Mouse (Mus musculus) erythroblast, embryonic 14.5 days (primary cell): Measurements from ENCODE around the gene Adrb1. TPM values are rescaled to one million over a fixed set of nuclear protein-coding genes. Genes with fewer than 3 reads are reported as not detected.

Experiments
- H3K27me3 ChIP-seq: 2 replicates; pipeline ENCODE4 v1.6.1; 2012; ENCODE audit warnings: inconsistent platforms; ENCODE audit not compliant: control insufficient read depth
- H3K36me3 ChIP-seq: 2 replicates; pipeline ENCODE4 v1.6.1; 2012; ENCODE audit warnings: mild to moderate bottlenecking, inconsistent platforms; ENCODE audit not compliant: control insufficient read depth
- H3K4me1 ChIP-seq: 2 replicates; pipeline ENCODE4 v1.6.1; 2012; ENCODE audit warnings: inconsistent platforms; ENCODE audit not compliant: control insufficient read depth
- H3K4me3 ChIP-seq: replicated peaks from 2 replicates; pipeline ENCODE3; 2012; ENCODE audit warnings: moderate library complexity, mild to moderate bottlenecking, inconsistent platforms
- H3K9me3 ChIP-seq: 2 replicates; pipeline ENCODE4 v1.6.1; 2012; ENCODE audit warnings: low read length, inconsistent platforms, mixed read lengths; ENCODE audit not compliant: control insufficient read depth
- GATA1 ChIP-seq: IDR thresholded peaks from 2 replicates; pipeline ENCODE4 v1.6.1; 2012; ENCODE audit warnings: low read length, inconsistent platforms, mixed read lengths
- TAL1 ChIP-seq: IDR thresholded peaks from 3 replicates; pipeline ENCODE4 v1.6.1; 2012; ENCODE audit warnings: low read length, inconsistent platforms, mixed read lengths
- polyA plus RNA-seq: library from polyadenylated mRNA; stranded (reverse); fragments of >175 nt; gene quantifications from 2 replicates; pipeline ENCODE4 v1.2.3, GENCODE M21; 2012

Gene Adrb1
- polyA plus RNA-seq, result 0.02 and 0.06 TPM in 2 replicates

- Histone ChIP-seq H3K9me3 (peaks cover 6% of the 10 kb centered on the region; the same call in 1 of the 2 replicates), H3K4me3 (peak within 1 kb of the TSS; percentile 26), H3K27me3 (peaks cover 80% of the 10 kb centered on the region), H3K4me1 (no peaks in the 10 kb centered on the region), H3K36me3 (no peaks in the 10 kb centered on the region)
- TF ChIP-seq TAL1 (no peak), GATA1 (no peak)
These were observed at the start of gene Adrb1 for GRCm38 (mm10) chr19:56721387-56722211. TSS of gene Adrb1 (plus strand) at chr19:56722199.

DNA sequence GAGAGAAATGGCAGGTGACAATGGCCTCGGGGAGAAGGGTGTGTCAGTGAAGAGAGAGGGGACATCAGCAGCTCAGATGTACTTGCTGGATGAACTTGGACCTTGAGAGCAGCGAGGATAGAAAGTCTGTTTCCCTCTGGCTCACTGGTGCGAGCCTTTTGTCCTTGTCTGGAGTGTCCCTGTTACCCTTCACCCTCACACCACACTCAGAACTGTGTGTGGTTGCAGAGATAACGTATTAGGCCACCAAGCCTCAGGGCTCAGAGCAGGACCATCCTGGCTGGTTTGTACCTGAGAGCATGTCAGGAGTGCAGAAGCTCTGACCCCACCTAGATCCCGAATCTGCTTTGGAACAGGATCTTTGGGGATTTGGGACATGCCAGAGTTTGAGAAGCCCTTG, 46.3 kb upstream of the Adrb1 start:
- H3K36me3 ChIP-seq, result no peaks in the 10 kb centered on the region
- H3K27me3 ChIP-seq, result no peaks in the 10 kb centered on the region
- no peak overlapping the region for H3K4me3 ChIP-seq
- H3K4me1 ChIP-seq, result no peaks in the 10 kb centered on the region
- no peak for TF ChIP-seq TAL1
- TF ChIP-seq GATA1, result no peak
- no peaks in the 10 kb centered on the region for H3K9me3 ChIP-seq

GRCm38 (mm10) chr19:56676506-56676905, 45.5 kb upstream of the Adrb1 start:
- H3K4me1 ChIP-seq, result no peaks in the 10 kb centered on the region
- no peaks in the 10 kb centered on the region for H3K9me3 ChIP-seq
- no peak overlapping the region for H3K4me3 ChIP-seq
- H3K36me3 ChIP-seq, result no peaks in the 10 kb centered on the region
- no peaks in the 10 kb centered on the region for H3K27me3 ChIP-seq
- TF ChIP-seq TAL1 (no peak), GATA1 (no peak)

DNA sequence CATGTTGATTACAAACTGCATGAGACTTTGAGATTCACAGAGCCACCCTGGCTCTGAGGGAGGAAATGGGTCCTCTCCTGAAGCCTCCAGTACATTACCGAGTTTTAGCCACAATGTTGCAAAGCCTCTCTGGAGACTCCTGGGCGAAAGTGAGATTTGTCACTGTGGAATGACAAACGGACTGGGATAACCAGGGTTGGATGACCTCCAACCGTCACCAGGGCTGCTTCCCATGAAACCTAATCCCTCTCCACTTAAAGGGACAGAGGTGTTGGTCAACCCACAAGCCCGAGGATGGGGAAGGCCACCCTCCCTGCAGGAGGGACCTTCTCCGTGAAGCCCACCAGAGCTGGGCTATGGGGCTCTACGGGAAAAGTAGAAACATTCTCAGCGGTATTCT, 44.4 kb upstream of the Adrb1 start:
- Histone ChIP-seq H3K27me3 (no peaks in the 10 kb centered on the region), H3K4me1 (no peaks in the 10 kb centered on the region), H3K9me3 (no peaks in the 10 kb centered on the region), H3K4me3 (no peak overlapping the region), H3K36me3 (no peaks in the 10 kb centered on the region)
- TF ChIP-seq GATA1 (no peak), TAL1 (no peak)

DNA sequence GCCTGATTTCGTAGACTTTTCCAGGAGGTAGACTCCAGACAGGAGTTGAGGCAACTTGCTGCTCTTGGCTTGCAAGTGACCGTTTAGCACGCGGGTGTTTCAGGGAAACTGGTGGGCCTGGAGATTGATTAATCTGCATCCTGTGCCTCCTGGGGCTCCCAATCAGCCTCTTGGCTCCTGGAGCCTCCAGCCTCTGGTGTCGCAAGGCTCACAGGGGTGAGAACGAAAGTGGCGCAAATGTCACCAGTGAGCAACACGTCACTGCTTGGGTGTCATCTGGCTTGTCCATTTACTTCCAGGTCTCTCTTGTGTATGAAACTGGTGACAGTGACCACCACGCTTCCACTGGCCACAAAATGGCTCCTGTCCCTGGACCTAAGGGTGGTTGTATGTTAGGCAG, 43.5 kb upstream of the Adrb1 start:
- Histone ChIP-seq H3K27me3 (no peaks in the 10 kb centered on the region), H3K36me3 (no peaks in the 10 kb centered on the region), H3K4me3 (no peak overlapping the region), H3K9me3 (no peaks in the 10 kb centered on the region), H3K4me1 (no peaks in the 10 kb centered on the region)
- TF ChIP-seq TAL1 (no peak), GATA1 (no peak)

DNA sequence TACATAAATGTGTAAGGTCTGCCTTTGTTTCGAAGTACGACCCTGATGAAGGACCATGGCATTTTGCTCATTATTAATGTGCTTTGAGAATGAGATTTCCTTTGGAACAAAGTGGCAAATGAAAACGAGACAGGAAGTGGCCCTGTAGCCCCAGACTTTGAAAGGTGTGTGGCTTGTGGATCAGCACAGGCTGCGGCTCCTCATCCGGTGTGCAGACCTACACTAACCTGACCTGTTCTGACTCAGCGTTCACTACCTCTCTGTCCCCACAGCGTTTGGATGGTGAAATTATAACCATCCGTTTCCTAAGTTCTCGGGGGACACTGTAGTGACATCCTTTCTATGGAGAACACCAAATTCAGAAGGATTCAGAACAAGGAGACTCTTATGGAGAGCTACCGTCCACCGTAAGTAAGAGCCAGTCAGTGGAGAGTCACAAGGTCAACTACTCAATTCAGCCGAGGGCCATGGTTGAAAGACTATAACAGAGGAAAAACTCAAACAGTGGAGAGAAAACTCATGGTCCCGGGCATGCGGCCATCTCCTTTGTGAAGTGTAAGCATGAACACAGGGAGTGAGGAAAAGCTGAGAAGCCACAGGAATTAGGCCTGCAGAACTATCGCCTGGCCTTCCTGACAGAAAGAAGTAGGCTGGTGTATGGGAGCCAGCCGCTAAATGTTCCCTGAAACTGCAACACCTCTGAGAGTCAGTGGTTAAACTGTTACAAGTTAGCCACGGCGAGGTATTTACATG, 42.6 kb upstream of the Adrb1 start:
- no peak overlapping the region for H3K4me3 ChIP-seq
- TF ChIP-seq TAL1 (no peak), GATA1 (no peak)
- H3K4me1 ChIP-seq, result no peaks in the 10 kb centered on the region
- no peaks in the 10 kb centered on the region for H3K27me3 ChIP-seq
- no peaks in the 10 kb centered on the region for H3K36me3 ChIP-seq
- H3K9me3 ChIP-seq, result no peaks in the 10 kb centered on the region

GRCm38 (mm10) chr19:56679992-56680391, 42.0 kb upstream of the Adrb1 start:
- no peaks in the 10 kb centered on the region for H3K36me3 ChIP-seq
- no peaks in the 10 kb centered on the region for H3K4me1 ChIP-seq
- H3K9me3 ChIP-seq, result no peaks in the 10 kb centered on the region
- no peak for TF ChIP-seq TAL1
- no peak for TF ChIP-seq GATA1
- no peak overlapping the region for H3K4me3 ChIP-seq
- no peaks in the 10 kb centered on the region for H3K27me3 ChIP-seq

- TF ChIP-seq GATA1 (no peak), TAL1 (no peak)
- H3K27me3 ChIP-seq, result no peaks in the 10 kb centered on the region
These were observed 39.7 kb upstream of the Adrb1 start for GRCm38 (mm10) chr19:56682297-56682696.

GRCm38 (mm10) chr19:56682843-56683242, 39.2 kb upstream of the Adrb1 start:
- Histone ChIP-seq H3K4me3 (no peak overlapping the region), H3K27me3 (no peaks in the 10 kb centered on the region), H3K36me3 (no peaks in the 10 kb centered on the region), H3K9me3 (no peaks in the 10 kb centered on the region), H3K4me1 (no peaks in the 10 kb centered on the region)
- no peak for TF ChIP-seq TAL1
- TF ChIP-seq GATA1, result no peak

More at GRCm38 (mm10) chr19:56682297-56682696, 39.7 kb upstream of the Adrb1 start:
- H3K4me1 ChIP-seq, result no peaks in the 10 kb centered on the region
- H3K36me3 ChIP-seq, result no peaks in the 10 kb centered on the region
- H3K9me3 ChIP-seq, result no peaks in the 10 kb centered on the region
- no peak overlapping the region for H3K4me3 ChIP-seq

DNA sequence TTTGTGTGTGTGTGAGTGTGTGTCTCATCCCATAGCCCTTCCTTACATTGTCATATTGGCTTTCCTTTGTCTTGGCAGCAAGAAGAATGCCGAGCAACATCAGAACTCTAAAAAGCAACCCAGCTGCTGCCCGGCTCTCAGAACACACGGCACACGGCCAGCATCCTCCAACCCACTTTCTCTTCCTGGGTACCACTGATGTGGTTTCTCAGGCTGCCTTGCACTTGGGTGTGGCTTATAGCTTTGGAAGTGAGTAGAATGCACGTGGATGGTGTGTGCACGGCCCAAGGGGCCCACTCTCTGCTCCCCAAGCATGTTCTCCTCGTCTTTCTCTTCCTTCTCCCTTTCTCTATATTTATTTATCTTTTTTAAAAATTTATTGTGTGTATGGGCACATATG, 36.5 kb upstream of the Adrb1 start:
- Histone ChIP-seq H3K27me3 (no peaks in the 10 kb centered on the region), H3K36me3 (no peaks in the 10 kb centered on the region), H3K9me3 (no peaks in the 10 kb centered on the region), H3K4me1 (no peaks in the 10 kb centered on the region), H3K4me3 (no peak overlapping the region)
- TF ChIP-seq TAL1 (no peak), GATA1 (no peak)
